Mouse (Mus musculus) liver, adult 2 months (tissue): ENCODE results near the gene Diras1.

Experiments
- CTCF ChIP-seq: fragments of 200-500 bp; IDR thresholded peaks from 2 replicates; pipeline ENCODE4 v1.5.1; 2011; ENCODE audit warnings: low read depth, low read length, control low read depth
- POLR2A ChIP-seq: fragments of 200-500 bp; IDR thresholded peaks from 2 replicates; pipeline ENCODE4 v1.6.1; 2011; ENCODE audit warnings: low read length, control low read depth; ENCODE audit not compliant: insufficient read depth; ENCODE audit errors: extremely low read depth

GRCm38 (mm10) chr10:81057406-81058130, 32.1 kb upstream of the Diras1 start:
- TF ChIP-seq CTCF (no peak), POLR2A (no peak)
